Mouse (Mus musculus): Measurements from ENCODE around the gene Gng7. TPM values are rescaled to one million over a fixed set of nuclear protein-coding genes. Genes with fewer than 3 reads are reported as not detected.

The Gng7 gene
- polyA plus RNA-seq, 1 experiment from 2014 or later = 4.3 TPM

- Histone ChIP-seq H3K9me3 (replicated peaks) (no peaks in the 10 kb centered on the region), H3K27me3 (ENCODE audit: low read depth, poor library complexity, severe bottlenecking) (peaks cover 16% of the 10 kb centered on the region; the same call in 1 of the 2 replicates), H3K4me1 (peaks cover 8% of the 10 kb centered on the region), H3K36me3 (no peaks in the 10 kb centered on the region), H3K4me3 (no peak overlapping the region), H3K27ac (no peak overlapping the region)
- no peak for DNase-seq (ENCODE audit: low spot score)
- WGBS = 86% methylated on average over 6 of the region's 6 CpGs
Measured at GRCm38 (mm10) chr10:80954843-80955242, 59.9 kb downstream of the Gng7 start.

- Histone ChIP-seq H3K27me3 (ENCODE audit: low read depth, poor library complexity, severe bottlenecking) (peaks cover 20% of the 10 kb centered on the region; the same call in 1 of the 2 replicates), H3K4me3 (no peak overlapping the region), H3K27ac (no peak overlapping the region), H3K9me3 (replicated peaks) (no peaks in the 10 kb centered on the region), H3K36me3 (no peaks in the 10 kb centered on the region), H3K4me1 (peaks cover 8% of the 10 kb centered on the region)
- WGBS = 92% methylated on average over 13 of the region's 13 CpGs
- DNase-seq (ENCODE audit: low spot score) = no peak
Measured at GRCm38 (mm10) chr10:80954415-80954814, 60.3 kb downstream of the Gng7 start.

DNA sequence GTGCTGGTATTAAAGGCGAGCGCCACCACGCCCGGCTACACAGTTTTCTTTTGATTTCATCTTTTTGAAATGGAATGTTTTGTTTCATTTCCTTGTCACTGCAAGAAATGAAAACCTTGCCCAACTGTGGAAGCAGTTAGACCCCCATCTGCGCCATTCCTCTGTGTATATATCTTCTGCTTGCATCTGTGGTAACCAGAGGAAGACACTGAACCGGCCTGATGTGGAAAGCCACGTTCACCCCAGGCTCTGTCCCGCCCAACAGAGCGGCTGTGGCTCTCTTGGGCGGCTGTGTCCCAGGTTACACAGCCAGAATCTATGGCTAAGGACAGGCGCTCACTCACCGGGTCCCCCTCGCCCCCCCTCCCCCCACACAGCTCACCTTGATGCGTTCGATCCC, 62.3 kb downstream of the Gng7 start:
- no peaks in the 10 kb centered on the region for H3K36me3 ChIP-seq
- H3K4me3 ChIP-seq = no peak overlapping the region
- peaks cover 18% of the 10 kb centered on the region for H3K4me1 ChIP-seq
- no peaks in the 10 kb centered on the region for H3K9me3 ChIP-seq (replicated peaks)
- WGBS = 79% methylated on average over 15 of the region's 15 CpGs
- no peak overlapping the region for H3K27ac ChIP-seq
- H3K27me3 ChIP-seq (ENCODE audit: low read depth, poor library complexity, severe bottlenecking) = peaks cover 21% of the 10 kb centered on the region; the same call in 1 of the 2 replicates
- DNase-seq (ENCODE audit: low spot score) = no peak

GRCm38 (mm10) chr10:80951761-80952390, 62.9 kb downstream of the Gng7 start:
- no peak overlapping the region for H3K27ac ChIP-seq
- whole genome bisulfite sequencing = 80% methylated on average over 10 of the region's 10 CpGs
- no peak for DNase-seq (ENCODE audit: low spot score)
- H3K36me3 ChIP-seq = no peaks in the 10 kb centered on the region
- H3K9me3 ChIP-seq (replicated peaks) = no peaks in the 10 kb centered on the region
- no peak overlapping the region for H3K4me3 ChIP-seq
- H3K27me3 ChIP-seq (ENCODE audit: low read depth, poor library complexity, severe bottlenecking) = peaks cover 21% of the 10 kb centered on the region; the same call in 1 of the 2 replicates
- H3K4me1 ChIP-seq = peaks cover 18% of the 10 kb centered on the region

- H3K9me3 ChIP-seq (replicated peaks) = no peaks in the 10 kb centered on the region
- H3K36me3 ChIP-seq = no peaks in the 10 kb centered on the region
- DNase-seq (ENCODE audit: low spot score) = no peak
- H3K27me3 ChIP-seq (ENCODE audit: low read depth, poor library complexity, severe bottlenecking) = peaks cover 21% of the 10 kb centered on the region; the same call in 1 of the 2 replicates
- H3K27ac ChIP-seq = peak overlapping the region; percentile 19; the same call in 1 of the 2 replicates
- H3K4me1 ChIP-seq = peaks cover 12% of the 10 kb centered on the region
- no peak overlapping the region for H3K4me3 ChIP-seq
- WGBS = 22% methylated on average over 5 of the region's 5 CpGs
Measured at GRCm38 (mm10) chr10:80950314-80950713, 64.4 kb downstream of the Gng7 start.

- no peaks in the 10 kb centered on the region for H3K9me3 ChIP-seq (replicated peaks)
- 77% methylated on average over 3 of the region's 3 CpGs for WGBS
- peaks cover 21% of the 10 kb centered on the region; the same call in 1 of the 2 replicates for H3K27me3 ChIP-seq (ENCODE audit: low read depth, poor library complexity, severe bottlenecking)
- no peak overlapping the region for H3K4me3 ChIP-seq
- no peak for DNase-seq (ENCODE audit: low spot score)
- H3K4me1 ChIP-seq = peaks cover 10% of the 10 kb centered on the region
- 0 out of 2 replicates have a peak overlapping the region, but pooled peaks have one; percentile 21 for H3K27ac ChIP-seq
- H3K36me3 ChIP-seq = no peaks in the 10 kb centered on the region
Measured at GRCm38 (mm10) chr10:80949081-80949480, 65.7 kb downstream of the Gng7 start.

GRCm38 (mm10) chr10:80948570-80948969, 66.2 kb downstream of the Gng7 start:
- 45% methylated on average over 6 of the region's 6 CpGs for WGBS
- H3K27ac ChIP-seq = 0 out of 2 replicates have a peak overlapping the region, but pooled peaks have one; percentile 21
- peaks cover 10% of the 10 kb centered on the region for H3K4me1 ChIP-seq

GRCm38 (mm10) chr10:80947802-80948201, 66.9 kb downstream of the Gng7 start:
- Histone ChIP-seq H3K36me3 (no peaks in the 10 kb centered on the region), H3K9me3 (replicated peaks) (no peaks in the 10 kb centered on the region), H3K4me3 (no peak overlapping the region), H3K27me3 (ENCODE audit: low read depth, poor library complexity, severe bottlenecking) (peaks cover 17% of the 10 kb centered on the region; the same call in 1 of the 2 replicates), H3K4me1 (peaks cover 15% of the 10 kb centered on the region), H3K27ac (no peak overlapping the region)
- DNase-seq (ENCODE audit: low spot score) = no peak
- 71% methylated on average over 2 of the region's 2 CpGs for WGBS

More at GRCm38 (mm10) chr10:80948570-80948969, 66.2 kb downstream of the Gng7 start:
- no peaks in the 10 kb centered on the region for H3K36me3 ChIP-seq
- DNase-seq (ENCODE audit: low spot score) = no peak
- peaks cover 21% of the 10 kb centered on the region; the same call in 1 of the 2 replicates for H3K27me3 ChIP-seq (ENCODE audit: low read depth, poor library complexity, severe bottlenecking)
- H3K9me3 ChIP-seq (replicated peaks) = no peaks in the 10 kb centered on the region
- H3K4me3 ChIP-seq = no peak overlapping the region

- DNase-seq (ENCODE audit: low spot score) = no peak
- 0 out of 2 replicates have a peak overlapping the region, but pooled peaks have one; percentile 22 for H3K27ac ChIP-seq
- H3K4me3 ChIP-seq = no peak overlapping the region
- no peaks in the 10 kb centered on the region for H3K36me3 ChIP-seq
- H3K4me1 ChIP-seq = peaks cover 17% of the 10 kb centered on the region
- WGBS = 66% methylated on average over 14 of the region's 14 CpGs
- peaks cover 15% of the 10 kb centered on the region; the same call in 1 of the 2 replicates for H3K27me3 ChIP-seq (ENCODE audit: low read depth, poor library complexity, severe bottlenecking)
- no peaks in the 10 kb centered on the region for H3K9me3 ChIP-seq (replicated peaks)
Measured at GRCm38 (mm10) chr10:80946684-80947437, 67.9 kb downstream of the Gng7 start.

DNA sequence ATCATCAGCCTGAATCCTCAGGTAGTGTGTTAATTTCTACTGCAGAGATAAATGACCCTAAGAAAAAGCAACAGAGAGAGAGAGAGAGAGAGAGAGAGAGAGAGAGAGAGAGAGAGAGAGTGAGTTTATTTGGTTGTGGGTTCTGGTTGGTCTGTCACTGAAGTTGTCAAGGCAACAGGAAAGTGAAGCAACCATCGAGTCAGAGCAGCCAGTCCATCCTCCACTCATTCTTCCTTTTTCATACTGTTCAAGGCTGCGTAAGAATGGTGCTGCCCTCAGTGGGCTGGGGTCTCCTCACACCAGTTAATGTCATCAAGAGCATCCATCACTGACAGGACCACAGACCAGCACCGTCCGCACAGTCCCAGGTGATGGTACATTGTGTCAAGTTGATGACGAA, 70.5 kb downstream of the Gng7 start:
- Histone ChIP-seq H3K27me3 (ENCODE audit: low read depth, poor library complexity, severe bottlenecking) (peaks cover under 1% of the 10 kb centered on the region; the same call in 1 of the 2 replicates), H3K4me1 (peaks cover 39% of the 10 kb centered on the region)
- WGBS = 88% methylated on average over 5 of the region's 5 CpGs

GRCm38 (mm10) chr10:80943701-80944100, 71.0 kb downstream of the Gng7 start:
- no peak for DNase-seq (ENCODE audit: low spot score)
- Histone ChIP-seq H3K27me3 (ENCODE audit: low read depth, poor library complexity, severe bottlenecking) (peaks cover 6% of the 10 kb centered on the region), H3K9me3 (replicated peaks) (no peaks in the 10 kb centered on the region), H3K36me3 (no peaks in the 10 kb centered on the region), H3K27ac (no peak overlapping the region), H3K4me3 (no peak overlapping the region), H3K4me1 (peaks cover 41% of the 10 kb centered on the region)
- 88% methylated on average over 9 of the region's 9 CpGs for whole genome bisulfite sequencing

More for the DNA sequence above, 70.5 kb downstream of the Gng7 start:
- Histone ChIP-seq H3K4me3 (no peak overlapping the region), H3K27ac (no peak overlapping the region), H3K36me3 (no peaks in the 10 kb centered on the region), H3K9me3 (replicated peaks) (no peaks in the 10 kb centered on the region)
- DNase-seq (ENCODE audit: low spot score) = no peak

DNA sequence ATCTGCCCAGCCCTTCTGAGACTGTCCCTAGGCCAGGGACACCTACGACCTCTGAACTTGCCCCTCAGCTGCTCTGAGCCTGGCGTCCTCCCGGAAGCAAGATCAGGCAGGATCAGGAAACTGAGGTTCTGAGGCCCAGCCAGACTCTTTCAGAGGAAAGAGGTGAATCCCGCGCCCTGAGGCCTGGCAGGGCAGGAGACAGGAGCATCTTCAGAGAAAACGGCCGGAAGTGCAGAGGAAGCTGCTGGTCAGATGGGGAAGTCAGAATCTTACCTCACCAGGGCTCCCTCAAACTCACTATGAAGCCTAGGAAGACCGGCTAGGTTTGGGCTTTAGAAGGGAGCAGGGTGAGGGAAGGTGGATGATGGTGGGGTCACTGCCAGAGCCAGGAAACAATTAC, 71.8 kb downstream of the Gng7 start:
- no peak overlapping the region for H3K27ac ChIP-seq

DNA sequence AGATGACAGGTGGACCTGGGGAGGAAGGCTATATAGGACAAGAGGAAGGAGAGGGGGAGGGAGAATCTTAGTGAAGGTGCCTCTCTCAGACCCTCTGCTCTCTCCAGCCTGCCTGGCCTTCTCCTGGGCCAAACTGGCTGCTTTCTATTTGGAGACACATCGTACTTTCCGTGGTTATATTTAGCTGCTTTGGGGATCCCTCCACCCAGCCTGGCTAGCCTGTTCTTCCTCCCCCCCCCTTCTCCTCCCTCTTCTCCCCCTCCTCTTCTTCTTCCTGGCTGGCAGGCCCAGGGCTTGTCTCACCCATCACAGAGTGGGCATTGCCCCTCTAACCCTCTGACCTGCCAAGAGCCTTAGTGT, 73.8 kb downstream of the Gng7 start:
- Histone ChIP-seq H3K4me1 (peaks cover 60% of the 10 kb centered on the region), H3K27me3 (ENCODE audit: low read depth, poor library complexity, severe bottlenecking) (peaks cover 33% of the 10 kb centered on the region), H3K27ac (peak overlapping the region; percentile 72)

More for the DNA sequence above, 71.8 kb downstream of the Gng7 start:
- Histone ChIP-seq H3K4me3 (no peak overlapping the region), H3K36me3 (no peaks in the 10 kb centered on the region), H3K4me1 (peaks cover 41% of the 10 kb centered on the region), H3K27me3 (ENCODE audit: low read depth, poor library complexity, severe bottlenecking) (peaks cover 14% of the 10 kb centered on the region), H3K9me3 (replicated peaks) (no peaks in the 10 kb centered on the region)
- DNase-seq (ENCODE audit: low spot score) = no peak
- WGBS = 54% methylated on average over 8 of the region's 8 CpGs

More for the DNA sequence above, 73.8 kb downstream of the Gng7 start:
- H3K36me3 ChIP-seq = no peaks in the 10 kb centered on the region
- DNase-seq (ENCODE audit: low spot score) = no peak
- 83% methylated on average over 2 of the region's 2 CpGs for WGBS
- H3K9me3 ChIP-seq (replicated peaks) = no peaks in the 10 kb centered on the region
- no peak overlapping the region for H3K4me3 ChIP-seq
